Mouse (Mus musculus): Measurements from ENCODE around the gene Plaur.

- TF ChIP-seq CTCF (IDR thresholded peaks at IDR 0.05; ENCODE audit: control insufficient read depth, insufficient read depth, low read length): no peak
- TF ChIP-seq POLR2A (IDR thresholded peaks at IDR 0.05; ENCODE audit: borderline replicate concordance, control insufficient read depth, low read depth, low read length): no peak
These were observed 23.1 kb upstream of the Plaur start for GRCm38 (mm10) chr7:24439191-24439590.

Data from bone marrow, adult 2 months (tissue).